Mouse (Mus musculus) G1E (cell line): ENCODE data around the gene Mfn2.

Experiments used
- CTCF ChIP-seq: IDR thresholded peaks from 2 replicates; pipeline ENCODE4 v1.5.1; 2012; ENCODE audit warnings: low read depth, low read length, inconsistent platforms, mixed read lengths
- POLR2AphosphoS5 ChIP-seq: IDR thresholded peaks from 2 replicates; pipeline ENCODE4 v1.6.1; 2012; ENCODE audit warnings: low read depth, low read length, inconsistent platforms; ENCODE audit not compliant: insufficient replicate concordance

GRCm38 (mm10) chr4:147900452-147900851 lies 4.1 kb downstream of the Mfn2 start:
- TF ChIP-seq CTCF (no peak), POLR2AphosphoS5 (no peak)
